In the genomic region with DNA sequence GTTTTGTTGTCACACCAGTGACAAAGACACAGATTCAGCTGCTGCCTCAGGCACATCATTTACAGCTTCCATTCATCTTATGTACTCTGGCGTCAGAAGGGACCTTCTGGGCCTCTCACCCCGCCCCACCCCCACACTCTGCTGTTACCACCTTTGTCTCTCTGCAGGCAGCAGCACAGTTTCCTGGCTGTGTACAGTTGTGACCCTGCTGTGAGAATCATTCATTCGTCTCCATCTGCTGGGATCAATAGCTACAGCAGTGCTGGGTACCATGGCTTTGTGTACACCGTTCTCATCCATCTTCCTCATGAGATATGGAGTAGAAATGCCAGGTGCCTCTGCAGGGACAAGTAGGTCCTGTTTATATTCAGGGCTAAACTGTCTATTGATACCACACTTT, we compare ENCODE assay signal across 28 mouse cellular contexts.
DNase-seq lines count a peak whose midpoint lies in the region; ATAC-seq lines count a peak whose summit lies in the region.
"Had no signal": no experiment of that assay in that cellular context is flagged by ENCODE, and none has a peak within 500 bp of the region (broad histone marks: within the 10 kb centered on the region; RNA-seq: fewer than 3 reads in every experiment).

No protein-coding gene starts in this region.

- H3K9me3 ChIP-seq in heart, embryonic 10.5 days, result no peaks in the 10 kb centered on the region
- H3K9me3 ChIP-seq in midbrain, embryonic 13.5 days, result no peaks in the 10 kb centered on the region
- no peaks in the 10 kb centered on the region for H3K9me3 ChIP-seq in midbrain, embryonic 14.5 days (ENCODE audit: control insufficient read depth, low read length)
- 0 out of 2 replicates have a peak, but pooled peaks cover 3% of the 10 kb centered on the region for H3K9me3 ChIP-seq in hindbrain, embryonic 14.5 days (ENCODE audit: control insufficient read depth, low read length)
- H3K9me3 ChIP-seq: embryonic facial prominence, embryonic 12.5 days; limb, embryonic 13.5 days; liver, embryonic 12.5 days had no signal

- peak; percentile 63 for DNase-seq in heart, embryonic 10.5 days (ENCODE audit: low spot score)
- DNase-seq in heart, postnatal 14 days, result no peak
- no peak for DNase-seq in midbrain, embryonic 14.5 days
- DNase-seq in ES-CJ7 (ENCODE audit: low read depth, low spot score), result peak; percentile 28
- DNase-seq in hindbrain, embryonic 14.5 days (ENCODE audit: low spot score), result no peak
- no peak for DNase-seq in adrenal gland, postnatal 36 days
- DNase-seq: adrenal gland, postnatal 14 days; B cell, adult 2 months; cerebellum, adult 9-10 months; gastrocnemius, postnatal 10 days; heart, postnatal 10 days; kidney, adult 2 months; layer of hippocampus, adult 9-11 months; lung, adult 18-20 months; lung, postnatal 14 days; right cerebral cortex, adult 18-20 months; right cerebral cortex, postnatal 4 days; thymus, adult 18-20 months; thymus, postnatal 36 days had no signal

- no peaks in the 10 kb centered on the region for H3K36me3 ChIP-seq in heart, embryonic 10.5 days
- no peaks in the 10 kb centered on the region for H3K36me3 ChIP-seq in midbrain, embryonic 13.5 days
- no peaks in the 10 kb centered on the region for H3K36me3 ChIP-seq in midbrain, embryonic 14.5 days (ENCODE audit: control insufficient read depth, insufficient read depth, low read length)
- no peaks in the 10 kb centered on the region for H3K36me3 ChIP-seq in hindbrain, embryonic 14.5 days (replicated peaks; ENCODE audit: control insufficient read depth, insufficient read depth)
- H3K36me3 ChIP-seq: embryonic facial prominence, embryonic 12.5 days; heart, embryonic 12.5 days; limb, embryonic 13.5 days; liver, embryonic 12.5 days had no signal

- H3K4me2 ChIP-seq in midbrain, embryonic 13.5 days (replicated peaks), result no peak overlapping the region
- no peak overlapping the region for H3K4me2 ChIP-seq in midbrain, embryonic 14.5 days (ENCODE audit: low read length)
- no peak overlapping the region for H3K4me2 ChIP-seq in hindbrain, embryonic 14.5 days (replicated peaks)
- H3K4me2 ChIP-seq: embryonic facial prominence, embryonic 12.5 days; heart, embryonic 12.5 days; limb, embryonic 13.5 days; liver, embryonic 12.5 days had no signal

- intact Hi-C loops in heart, postnatal 14 days (cut with DNase I), result no loop called here

- ATAC-seq in midbrain, embryonic 13.5 days, result 0 out of 2 replicates have a peak, but pooled peaks have one; percentile 56
- ATAC-seq in midbrain, embryonic 14.5 days (ENCODE audit: low FRiP score, low TSS enrichment), result no peak
- ATAC-seq in hindbrain, embryonic 14.5 days (ENCODE audit: low FRiP score), result peak; percentile 43; the same call in 1 of the 2 replicates
- ATAC-seq: forebrain, embryonic 14.5 days; liver, embryonic 12.5 days; midbrain, embryonic 16.5 days had no signal

- H3K27ac ChIP-seq in heart, embryonic 10.5 days, result no peak overlapping the region
- no peak overlapping the region for H3K27ac ChIP-seq in midbrain, embryonic 13.5 days
- no peak overlapping the region for H3K27ac ChIP-seq in midbrain, embryonic 14.5 days (replicated peaks; ENCODE audit: low read depth, low read length)
- H3K27ac ChIP-seq in hindbrain, embryonic 14.5 days, result no peak overlapping the region
- H3K27ac ChIP-seq: embryonic facial prominence, embryonic 12.5 days; kidney, postnatal 0 days; limb, embryonic 13.5 days; liver, embryonic 12.5 days had no signal

- H3K27me3 ChIP-seq in heart, embryonic 10.5 days (ENCODE audit: insufficient read depth, poor library complexity, severe bottlenecking), result no peaks in the 10 kb centered on the region
- H3K27me3 ChIP-seq in midbrain, embryonic 13.5 days, result peaks cover 3% of the 10 kb centered on the region; the same call in 1 of the 2 replicates
- H3K27me3 ChIP-seq in midbrain, embryonic 14.5 days (ENCODE audit: control insufficient read depth, insufficient read depth, low read length), result no peaks in the 10 kb centered on the region
- no peaks in the 10 kb centered on the region for H3K27me3 ChIP-seq in hindbrain, embryonic 14.5 days (ENCODE audit: control insufficient read depth, insufficient read depth, low read length)
- H3K27me3 ChIP-seq: CH12.LX; embryonic facial prominence, embryonic 12.5 days; heart, embryonic 12.5 days; limb, embryonic 13.5 days; liver, embryonic 12.5 days had no signal

- H3K4me1 ChIP-seq in heart, embryonic 10.5 days, result peaks cover 15% of the 10 kb centered on the region; the same call in 1 of the 2 replicates
- H3K4me1 ChIP-seq in midbrain, embryonic 13.5 days (replicated peaks), result no peaks in the 10 kb centered on the region
- H3K4me1 ChIP-seq in midbrain, embryonic 14.5 days (ENCODE audit: control insufficient read depth, insufficient read depth, low read length), result no peaks in the 10 kb centered on the region
- no peaks in the 10 kb centered on the region for H3K4me1 ChIP-seq in hindbrain, embryonic 14.5 days (replicated peaks; ENCODE audit: control insufficient read depth, insufficient read depth, low read length)
- H3K4me1 ChIP-seq: embryonic facial prominence, embryonic 12.5 days; liver, embryonic 12.5 days had no signal

- no peak overlapping the region for H3K9ac ChIP-seq in midbrain, embryonic 13.5 days (replicated peaks)
- no peak overlapping the region for H3K9ac ChIP-seq in midbrain, embryonic 14.5 days (replicated peaks; ENCODE audit: low read length)
- H3K9ac ChIP-seq in hindbrain, embryonic 14.5 days, result no peak overlapping the region
- H3K9ac ChIP-seq: embryonic facial prominence, embryonic 12.5 days; heart, embryonic 12.5 days; limb, embryonic 13.5 days; liver, embryonic 12.5 days had no signal

- WGBS in heart, embryonic 10.5 days, result 67% methylated on average over 4 of the region's 4 CpGs
- 52% methylated on average over 4 of the region's 4 CpGs for WGBS in midbrain, embryonic 13.5 days
- WGBS in midbrain, embryonic 14.5 days, result 55% methylated on average over 4 of the region's 4 CpGs
- 30% methylated on average over 4 of the region's 4 CpGs for WGBS in hindbrain, embryonic 14.5 days

- H3K4me3 ChIP-seq in heart, embryonic 10.5 days, result no peak overlapping the region
- H3K4me3 ChIP-seq in midbrain, embryonic 13.5 days (replicated peaks), result no peak overlapping the region
- no peak overlapping the region for H3K4me3 ChIP-seq in midbrain, embryonic 14.5 days (replicated peaks; ENCODE audit: low read depth, low read length)
- no peak overlapping the region for H3K4me3 ChIP-seq in hindbrain, embryonic 14.5 days (replicated peaks; ENCODE audit: low read length)
- H3K4me3 ChIP-seq: embryonic facial prominence, embryonic 12.5 days; heart, embryonic 12.5 days; limb, embryonic 13.5 days; liver, embryonic 12.5 days had no signal

Comparison
In these comparisons a context has a peak if more than half of its experiments do, and no peak if none do; other contexts are left out.
1. DNase-seq: peak in heart, embryonic 10.5 days (single experiment) and ES-CJ7 (single experiment); none in heart, postnatal 14 days (0 of 2), midbrain, embryonic 14.5 days (single experiment), hindbrain, embryonic 14.5 days (single experiment) and adrenal gland, postnatal 36 days (0 of 2).